Mouse (Mus musculus) midbrain, embryonic 11.5 days (tissue): ENCODE measurements around the gene Mfrp. TPM values are rescaled to one million over a fixed set of nuclear protein-coding genes. Genes with fewer than 3 reads are reported as not detected.

Experiments used
- ATAC-seq: fragments of 200-750 bp; cut with Nextera tagmentation; 2 replicates; pipeline ENCODE4 v1.8.0; 2017; ENCODE audit warnings: moderate TSS enrichment, moderate library complexity; ENCODE audit not compliant: low FRiP score
- DNase-seq: peaks from one replicate; pipeline ENCODE4 v3.0.0; 2015; ENCODE audit warnings: low spot score; ENCODE audit errors: missing footprints
- H3K27ac ChIP-seq: fragments of 300-500 bp; sonication (generic); 2 replicates; pipeline ENCODE4 v1.5.1; 2014; ENCODE audit warnings: low read depth, low read length
- H3K27me3 ChIP-seq: fragments of 300-500 bp; sonication (generic); 2 replicates; pipeline ENCODE4 v1.6.1; 2014; ENCODE audit warnings: mild to moderate bottlenecking, low read length, moderate library complexity, mixed read lengths; ENCODE audit not compliant: control insufficient read depth, insufficient read depth
- H3K36me3 ChIP-seq: fragments of 300-500 bp; sonication (generic); 2 replicates; pipeline ENCODE4 v1.6.1; 2014; ENCODE audit warnings: mild to moderate bottlenecking, low read length, moderate library complexity, mixed read lengths; ENCODE audit not compliant: control insufficient read depth, insufficient read depth
- H3K4me1 ChIP-seq: fragments of 300-500 bp; sonication (generic); 2 replicates; pipeline ENCODE4 v1.6.1; 2014; ENCODE audit warnings: low read length; ENCODE audit not compliant: control insufficient read depth, insufficient read depth
- H3K4me2 ChIP-seq: fragments of 300-500 bp; sonication (generic); 2 replicates; pipeline ENCODE4 v1.6.1; 2014; ENCODE audit warnings: mild to moderate bottlenecking, moderate library complexity
- H3K4me3 ChIP-seq: fragments of 300-500 bp; sonication (generic); 2 replicates; pipeline ENCODE4 v1.5.1; 2014; ENCODE audit warnings: low read depth, low read length
- H3K9ac ChIP-seq: fragments of 300-500 bp; sonication (generic); 2 replicates; pipeline ENCODE4 v1.6.1; 2014; ENCODE audit warnings: low read length
- H3K9me3 ChIP-seq: fragments of 300-500 bp; sonication (generic); 2 replicates; pipeline ENCODE4 v1.6.1; 2016; ENCODE audit warnings: low read length; ENCODE audit not compliant: control insufficient read depth
- WGBS: fragments of 180-500 bp; shearing (Covaris S2); extraction: QIAGEN DNeasy Blood & Tissue Kit; methylation state at CpG from one replicate; pipeline ENCODE4 v1.1.7; 2014; 5-methylcytosine and 5-hydroxymethylcytosine counted together
- polyA plus RNA-seq: library from polyadenylated mRNA; unstranded; fragments of >200 nt; fragmentation: Nextera tagmentation; extraction: Ambion mirVana; gene quantifications from 2 replicates; pipeline ENCODE4 v1.2.1, GENCODE M21; 2014

Gene Mfrp
- polyA plus RNA-seq, 1 experiment from 2014 or later, result not detected

DNA sequence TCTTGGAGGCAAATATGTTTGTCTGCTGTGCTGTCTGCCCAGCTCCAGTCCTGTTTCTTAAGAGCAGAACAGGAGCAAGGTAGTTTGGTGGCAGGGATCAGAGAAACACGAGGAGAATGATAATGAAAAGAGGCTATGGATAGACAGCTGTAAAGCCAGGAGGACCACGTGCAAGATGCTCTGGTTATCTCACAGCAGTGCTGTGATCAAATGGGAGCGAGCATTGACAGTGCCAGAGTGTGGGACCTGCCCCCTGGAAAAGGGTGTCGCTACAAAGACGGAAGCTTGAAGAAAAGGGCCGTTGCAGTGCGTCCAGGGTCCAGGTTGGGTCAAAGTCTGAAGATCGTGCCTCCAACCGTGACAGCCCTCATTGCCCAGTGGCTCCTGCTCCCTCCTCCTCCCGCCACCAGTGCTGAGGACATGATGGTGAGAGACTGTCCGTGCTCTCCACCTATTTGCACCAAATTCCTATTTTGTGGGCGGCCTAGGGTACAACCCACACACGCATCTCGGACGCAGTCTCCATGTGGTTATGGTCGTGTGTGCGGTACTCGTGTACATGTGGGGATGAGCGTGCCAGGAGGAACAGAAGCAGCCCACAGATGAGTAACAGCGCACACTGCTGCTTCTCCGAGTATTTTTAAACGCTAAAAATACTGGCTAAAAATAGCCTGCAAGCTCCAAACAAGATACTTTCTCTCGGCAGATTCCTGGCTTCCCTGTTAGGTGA lies 18.0 kb upstream of the Mfrp start:
- H3K9me3 ChIP-seq, result no peaks in the 10 kb centered on the region
- peaks cover 26% of the 10 kb centered on the region for H3K4me1 ChIP-seq
- DNase-seq (peak; percentile 89), ATAC-seq (no peak)
- no peaks in the 10 kb centered on the region for H3K36me3 ChIP-seq
- H3K9ac ChIP-seq, result no peak overlapping the region
- H3K27me3 ChIP-seq, result peaks cover 32% of the 10 kb centered on the region
- H3K4me3 ChIP-seq, result no peak overlapping the region
- peak overlapping the region; percentile 99 for H3K4me2 ChIP-seq
- WGBS, result 6% methylated on average over 23 of the region's 23 CpGs
- no peak overlapping the region for H3K27ac ChIP-seq

DNA sequence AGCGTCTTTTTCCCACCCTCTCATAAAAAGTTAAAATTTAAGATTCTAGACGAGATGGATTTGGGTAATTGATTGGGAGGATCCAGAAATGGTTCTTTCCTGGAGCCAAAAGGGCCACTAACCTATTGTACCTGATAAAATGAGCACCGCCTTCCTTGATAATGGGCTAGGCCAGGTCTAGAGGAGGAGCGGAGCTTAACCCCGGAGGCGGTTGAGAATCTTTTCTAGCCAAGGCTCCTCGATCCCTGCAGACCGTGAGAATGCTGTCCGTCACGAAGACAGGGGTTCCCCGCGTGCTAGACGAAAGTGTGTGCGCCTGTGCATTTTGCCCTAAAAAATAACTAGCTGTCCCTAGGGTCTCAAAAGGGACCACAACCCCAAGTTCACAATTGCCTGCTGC lies 17.3 kb upstream of the Mfrp start:
- H3K9me3 ChIP-seq, result no peaks in the 10 kb centered on the region
- H3K4me3 ChIP-seq, result peak overlapping the region; percentile 47
- H3K27ac ChIP-seq, result no peak overlapping the region
- peak overlapping the region; percentile 99 for H3K4me2 ChIP-seq
- H3K36me3 ChIP-seq, result no peaks in the 10 kb centered on the region
- H3K9ac ChIP-seq, result peak overlapping the region; percentile 73; the same call in 1 of the 2 replicates
- peaks cover 32% of the 10 kb centered on the region for H3K27me3 ChIP-seq
- WGBS, result 2% methylated on average over 14 of the region's 14 CpGs
- peaks cover 20% of the 10 kb centered on the region for H3K4me1 ChIP-seq
- ATAC-seq (peak; percentile 15; the same call in 1 of the 2 replicates), DNase-seq (no peak)

DNA sequence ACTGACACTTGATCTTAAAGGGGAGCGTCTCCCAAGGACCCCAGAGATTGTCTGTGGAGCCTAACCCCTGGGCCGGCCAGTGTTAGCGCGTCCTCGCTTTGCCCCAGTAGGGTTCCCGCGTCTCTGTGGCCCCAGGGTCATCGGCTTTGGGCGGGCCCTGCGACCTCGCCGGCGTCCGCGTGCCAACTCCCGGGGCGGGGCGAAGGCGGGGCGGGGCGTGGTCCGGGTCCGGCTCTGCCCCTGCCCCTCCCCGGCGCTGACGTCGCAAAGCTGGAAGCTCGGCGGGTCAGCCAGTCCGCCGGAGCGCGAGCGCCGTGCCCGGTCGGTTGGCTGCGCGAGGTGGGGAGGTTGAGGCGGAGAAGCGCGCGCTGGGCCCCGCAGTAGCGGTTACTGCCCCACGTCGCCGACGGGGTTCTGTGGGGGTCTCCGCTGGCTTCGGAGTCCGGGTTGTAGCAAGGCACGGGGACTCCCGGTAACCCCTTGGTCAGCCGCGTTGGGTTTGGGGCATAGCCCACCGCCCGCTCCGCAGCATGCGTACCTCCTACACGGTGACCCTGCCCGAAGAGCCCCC lies 16.8 kb upstream of the Mfrp start:
- H3K9ac ChIP-seq, result peak overlapping the region; percentile 73
- ATAC-seq (peak; percentile 85), DNase-seq (peak; percentile 99)
- peaks cover 20% of the 10 kb centered on the region for H3K4me1 ChIP-seq
- no peaks in the 10 kb centered on the region for H3K9me3 ChIP-seq
- WGBS, result under 1% methylated on average over 60 of the region's 62 CpGs
- H3K36me3 ChIP-seq, result no peaks in the 10 kb centered on the region
- no peak overlapping the region for H3K27ac ChIP-seq
- peak overlapping the region; percentile 99 for H3K4me2 ChIP-seq
- peaks cover 32% of the 10 kb centered on the region for H3K27me3 ChIP-seq
- peak overlapping the region; percentile 47 for H3K4me3 ChIP-seq

DNA sequence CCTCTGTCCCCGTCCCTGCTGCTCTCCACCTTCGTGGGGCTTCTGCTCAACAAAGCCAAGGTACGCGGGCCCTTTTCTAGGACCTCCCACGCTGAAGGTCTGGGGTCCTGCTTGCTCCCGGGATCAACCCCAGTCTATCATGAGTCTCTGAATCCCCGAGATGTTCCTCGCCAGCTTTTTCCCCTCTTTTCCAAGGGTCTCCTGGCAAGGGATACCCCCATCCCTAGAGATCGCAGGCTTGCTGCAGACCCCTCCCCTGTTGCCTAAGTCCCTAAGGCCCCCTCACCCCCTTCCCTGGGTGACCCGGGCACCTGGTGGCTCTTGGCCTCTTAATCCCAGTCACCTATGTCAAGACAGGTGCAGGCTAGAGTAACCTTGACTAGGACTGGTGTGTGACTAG lies 16.3 kb upstream of the Mfrp start:
- DNase-seq, result no peak
- ATAC-seq, result no peak; the same call in 1 of the 2 replicates
- Histone ChIP-seq H3K4me3 (peak overlapping the region; percentile 47), H3K4me2 (peak overlapping the region; percentile 99), H3K9ac (peak overlapping the region; percentile 73), H3K27ac (no peak overlapping the region), H3K27me3 (peaks cover 32% of the 10 kb centered on the region), H3K36me3 (no peaks in the 10 kb centered on the region), H3K9me3 (no peaks in the 10 kb centered on the region), H3K4me1 (peaks cover 20% of the 10 kb centered on the region)
- 3% methylated on average over 10 of the region's 10 CpGs for WGBS

DNA sequence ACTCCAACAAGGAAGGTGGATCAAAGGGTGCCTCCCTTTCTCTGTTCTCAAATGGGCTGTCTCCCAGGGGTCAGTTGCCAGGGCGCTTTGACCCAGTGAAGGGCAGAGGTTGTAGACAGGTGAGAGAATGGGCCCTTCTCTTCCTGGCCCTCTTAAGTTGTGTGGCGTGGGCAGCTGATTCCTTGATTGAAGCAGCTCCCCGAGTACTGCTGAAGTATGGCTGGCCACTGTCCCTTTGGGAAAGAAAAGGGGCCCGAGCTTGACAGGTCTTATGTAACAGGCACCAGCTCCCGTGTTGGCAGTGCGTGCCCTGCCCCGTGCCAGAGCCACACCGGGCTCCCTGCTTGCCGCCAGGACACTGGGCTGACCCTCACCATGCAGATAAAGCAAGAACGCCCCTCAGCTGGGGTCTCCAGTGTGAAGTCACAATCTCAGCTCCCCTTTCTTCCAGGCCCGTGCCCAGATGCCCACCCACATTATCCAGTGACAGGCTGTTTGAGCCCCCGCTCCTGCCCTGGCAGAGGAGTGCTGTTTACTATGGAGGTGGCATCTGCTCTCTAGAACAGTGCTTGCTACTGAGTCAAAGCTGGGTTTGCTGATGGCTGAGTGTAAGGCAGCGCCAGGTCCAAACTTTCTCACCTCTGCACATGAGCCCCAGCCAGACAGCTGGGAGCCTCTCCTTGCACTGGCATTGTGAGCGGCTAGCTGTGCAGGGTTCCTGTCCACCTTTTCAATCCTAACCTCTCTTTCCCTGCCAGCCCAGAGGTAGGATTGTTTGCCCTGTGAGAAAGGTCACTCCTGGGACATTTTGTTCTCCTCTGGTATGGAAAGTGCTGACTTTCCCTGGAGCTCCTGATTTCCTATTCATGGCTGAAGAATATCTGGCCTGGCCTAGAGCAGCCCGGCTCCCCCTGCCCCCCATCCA lies 15.5 kb upstream of the Mfrp start:
- Histone ChIP-seq H3K9me3 (no peaks in the 10 kb centered on the region), H3K4me2 (peak overlapping the region; percentile 99; the same call in 1 of the 2 replicates), H3K9ac (0 out of 2 replicates have a peak overlapping the region, but pooled peaks have one; percentile 73), H3K27me3 (peaks cover 32% of the 10 kb centered on the region), H3K4me1 (peaks cover 20% of the 10 kb centered on the region), H3K4me3 (no peak overlapping the region), H3K27ac (no peak overlapping the region), H3K36me3 (no peaks in the 10 kb centered on the region)
- WGBS, result 65% methylated on average over 15 of the region's 15 CpGs
- DNase-seq (peak; percentile 84), ATAC-seq (no peak)

DNA sequence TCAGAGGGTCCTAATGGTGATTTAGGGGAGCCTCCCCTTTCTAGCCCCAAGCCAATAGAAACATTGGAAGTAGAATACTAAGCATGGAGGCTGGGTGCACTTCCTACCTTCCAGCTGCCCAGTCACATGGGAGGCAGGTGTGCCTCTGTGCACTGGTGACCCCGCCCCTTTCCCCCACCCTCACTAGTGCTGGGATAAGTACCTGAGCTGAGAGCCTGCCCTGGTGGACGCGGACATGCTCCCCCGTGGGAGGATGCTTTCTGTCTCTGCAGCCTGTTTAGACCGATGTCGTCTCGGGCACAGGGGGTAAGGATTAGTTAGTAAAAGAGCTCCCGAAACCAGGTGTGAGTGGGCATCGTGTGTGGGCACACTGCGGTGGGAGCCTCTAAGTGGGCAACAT lies 14.6 kb upstream of the Mfrp start:
- ATAC-seq (no peak), DNase-seq (no peak)
- Histone ChIP-seq H3K4me1 (peaks cover 20% of the 10 kb centered on the region), H3K4me2 (no peak overlapping the region), H3K27ac (no peak overlapping the region), H3K4me3 (no peak overlapping the region), H3K9ac (no peak overlapping the region), H3K27me3 (peaks cover 30% of the 10 kb centered on the region), H3K9me3 (no peaks in the 10 kb centered on the region), H3K36me3 (no peaks in the 10 kb centered on the region; the same call in 1 of the 2 replicates)
- 37% methylated on average over 10 of the region's 10 CpGs for WGBS

DNA sequence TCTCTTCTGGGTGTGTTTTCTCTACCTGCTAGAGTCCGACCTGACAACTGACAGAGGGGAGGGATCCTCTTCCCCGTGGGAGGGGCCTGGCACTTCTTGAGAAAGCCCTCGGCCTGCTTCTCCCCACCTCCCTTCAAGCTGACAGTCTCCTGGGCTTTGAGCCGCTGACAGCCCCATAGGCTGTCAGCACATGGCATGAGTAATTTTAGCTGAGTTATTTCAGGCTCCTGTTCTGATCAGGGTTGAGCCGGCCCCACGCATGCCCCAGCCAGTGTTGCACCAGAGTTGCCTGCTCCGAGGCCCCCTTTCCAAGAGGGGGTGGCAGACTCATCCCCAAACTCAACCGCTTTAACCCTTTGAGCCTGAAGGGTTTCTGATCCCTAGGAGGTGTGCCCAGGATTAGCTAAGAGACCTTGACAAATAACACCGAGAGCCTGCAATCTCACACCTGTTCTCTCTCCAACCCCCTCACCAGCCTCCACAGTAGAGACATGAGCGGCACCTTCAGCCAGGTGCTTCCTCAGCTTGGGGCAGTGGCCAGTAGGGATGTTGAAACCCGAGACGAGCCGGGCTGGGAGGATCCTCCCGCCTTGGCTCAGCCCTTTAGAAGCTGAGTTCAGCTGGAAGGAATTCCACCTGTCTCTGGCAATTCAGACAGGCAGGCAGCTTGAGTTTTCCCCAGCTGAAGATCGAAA lies 13.6 kb upstream of the Mfrp start:
- H3K4me3 ChIP-seq, result no peak overlapping the region
- ATAC-seq (no peak), DNase-seq (peak; percentile 76)
- H3K27ac ChIP-seq, result no peak overlapping the region
- peaks cover 28% of the 10 kb centered on the region for H3K27me3 ChIP-seq
- WGBS, result 9% methylated on average over 15 of the region's 15 CpGs
- H3K9me3 ChIP-seq, result no peaks in the 10 kb centered on the region
- peaks cover 20% of the 10 kb centered on the region for H3K4me1 ChIP-seq
- H3K9ac ChIP-seq, result no peak overlapping the region
- H3K4me2 ChIP-seq, result no peak overlapping the region
- no peaks in the 10 kb centered on the region; the same call in 1 of the 2 replicates for H3K36me3 ChIP-seq

DNA sequence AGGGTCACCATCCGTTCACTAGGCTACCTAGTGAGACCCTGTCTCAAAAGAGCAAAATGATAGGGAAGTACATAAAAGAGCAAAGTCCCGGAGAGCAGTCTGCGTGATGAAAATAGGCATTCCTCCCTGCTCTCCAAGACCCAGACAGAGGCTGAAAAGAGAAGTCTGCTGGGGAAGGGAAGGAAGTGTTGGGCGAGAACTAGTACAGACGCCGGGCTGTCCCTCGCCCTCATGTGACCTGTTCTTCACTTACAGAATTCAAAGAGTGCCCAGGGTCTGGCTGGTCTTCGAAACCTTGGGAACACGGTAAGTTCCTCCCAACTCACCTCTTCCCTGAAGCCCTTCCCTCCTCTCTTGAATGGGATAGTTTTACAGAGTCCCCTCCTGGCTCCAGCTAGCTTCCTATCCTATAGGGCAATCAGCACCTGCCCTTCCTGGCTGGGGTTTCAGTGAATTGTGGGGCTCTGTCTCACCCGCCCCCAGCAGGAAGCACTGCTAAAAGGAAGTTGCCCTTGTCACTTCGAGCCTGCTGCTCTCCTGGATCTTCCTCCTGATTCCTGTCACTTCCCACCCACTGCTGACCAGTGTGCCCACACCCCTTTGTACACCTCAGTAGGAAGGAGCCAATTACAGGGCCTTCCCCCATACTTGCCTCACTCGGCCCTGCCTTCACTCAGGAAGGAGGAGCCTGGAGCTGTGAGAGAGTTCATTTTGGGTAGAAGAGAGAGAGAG lies 12.5 kb upstream of the Mfrp start:
- no peak overlapping the region for H3K4me2 ChIP-seq
- WGBS, result 69% methylated on average over 12 of the region's 12 CpGs
- H3K36me3 ChIP-seq, result no peaks in the 10 kb centered on the region; the same call in 1 of the 2 replicates
- no peak for ATAC-seq
- H3K4me3 ChIP-seq, result no peak overlapping the region
- peaks cover 20% of the 10 kb centered on the region for H3K27me3 ChIP-seq
- H3K9me3 ChIP-seq, result no peaks in the 10 kb centered on the region
- no peak overlapping the region for H3K27ac ChIP-seq
- no peak for DNase-seq
- H3K4me1 ChIP-seq, result peaks cover 16% of the 10 kb centered on the region
- H3K9ac ChIP-seq, result no peak overlapping the region
